Mouse (Mus musculus): ENCODE results near the gene Nono.

GRCm38 (mm10) chrX:101418946-101419724, 10.0 kb upstream of the Nono start:
- TF ChIP-seq SRF (IDR thresholded peaks at IDR 0.05; ENCODE audit: control insufficient read depth, insufficient read length, low read depth) (no peak), MAX (IDR thresholded peaks at IDR 0.05; ENCODE audit: low read depth) (no peak), POLR2A (IDR thresholded peaks at IDR 0.05; ENCODE audit: insufficient read length, low read depth) (no peak), USF1 (IDR thresholded peaks at IDR 0.05; ENCODE audit: low read depth) (no peak), TCF12 (IDR thresholded peaks at IDR 0.05; ENCODE audit: insufficient read depth, poor library complexity, severe bottlenecking) (no peak), MYOG (IDR thresholded peaks at IDR 0.05; ENCODE audit: control insufficient read depth in 1 of 3, insufficient read depth in 1 of 3, insufficient read length in 2 of 3, low read depth in 2 of 3) (no peak), POLR2AphosphoS2 (IDR thresholded peaks at IDR 0.05; ENCODE audit: insufficient read length, low read depth) (no peak), MYOD1 (IDR thresholded peaks at IDR 0.05; ENCODE audit: control insufficient read depth in 1 of 3, insufficient read length in 2 of 3, low read depth in 2 of 3) (no peak), E2F4 (IDR thresholded peaks at IDR 0.05; ENCODE audit: insufficient read depth) (no peak), TCF3 (IDR thresholded peaks at IDR 0.05; ENCODE audit: insufficient read length, low read depth) (no peak), CEBPB (IDR thresholded peaks at IDR 0.05; ENCODE audit: insufficient read depth, poor library complexity, severe bottlenecking) (no peak)

Measured in myocyte (in vitro differentiated cells).